Mouse (Mus musculus) MEL (cell line): ENCODE results near the gene Rnf212b. TPM values are rescaled to one million over a fixed set of nuclear protein-coding genes. Genes with fewer than 3 reads are reported as not detected.

Experiments used
- DNase-seq: peaks from one replicate; pipeline ENCODE4 v3.0.0; 2011; ENCODE audit warnings: low read depth, low spot score
- H3K27ac ChIP-seq: 2 replicates; pipeline ENCODE4 v1.5.1; 2012; ENCODE audit warnings: low read depth, mild to moderate bottlenecking, control low read depth, low read length, moderate library complexity; ENCODE audit not compliant: control insufficient read depth
- H3K27me3 ChIP-seq, 2 experiments: fragments of 150-350 bp in 1 of 2; sonication (generic) in 1 of 2; 2 replicates each; pipeline ENCODE4 v1.6.1; 2012; ENCODE audit warnings: low read length in 2 of 2, mild to moderate bottlenecking in 2 of 2, improper control_type of control experiment in 1 of 2, moderate library complexity in 1 of 2; ENCODE audit not compliant: insufficient read depth in 2 of 2, control insufficient read depth in 1 of 2
- H3K36me3 ChIP-seq, 2 experiments: 2 replicates each; pipeline ENCODE4 v1.6.1; 2012 to 2014; ENCODE audit warnings: low read length in 2 of 2, improper control_type of control experiment in 1 of 2, inconsistent platforms in 1 of 2, mild to moderate bottlenecking in 1 of 2; ENCODE audit not compliant: insufficient read depth in 2 of 2, control insufficient read depth in 1 of 2
- H3K4me1 ChIP-seq, 2 experiments: fragments of 150-350 bp in 1 of 2; sonication (generic) in 1 of 2; 2 replicates each; pipeline ENCODE4 v1.6.1; 2012; ENCODE audit warnings: low read length in 2 of 2, improper control_type of control experiment in 1 of 2, mild to moderate bottlenecking in 1 of 2; ENCODE audit not compliant: insufficient read depth in 2 of 2, control insufficient read depth in 1 of 2
- H3K4me3 ChIP-seq, 2 experiments: fragments of 150-350 bp in 1 of 2; sonication (generic) in 1 of 2; 2 replicates each; pipeline ENCODE4 v1.5.1; 2012; ENCODE audit warnings: low read depth in 2 of 2, low read length in 2 of 2, mild to moderate bottlenecking in 2 of 2, moderate library complexity in 2 of 2, control low read depth in 1 of 2, improper control_type of control experiment in 1 of 2; ENCODE audit not compliant: control insufficient read depth in 1 of 2, insufficient read depth in 1 of 2
- H3K79me2 ChIP-seq: 2 replicates; pipeline ENCODE4 v1.6.1; 2012; ENCODE audit warnings: mild to moderate bottlenecking, low read length, moderate library complexity; ENCODE audit not compliant: control insufficient read depth, poor library complexity, insufficient read depth
- H3K9ac ChIP-seq: 2 replicates; pipeline ENCODE4 v1.6.1; 2012; ENCODE audit warnings: low read depth, mild to moderate bottlenecking, control low read depth, low read length, moderate library complexity; ENCODE audit not compliant: control insufficient read depth, poor library complexity, severe bottlenecking
- H3K9me3 ChIP-seq: fragments of 150-350 bp; sonication (generic); replicated peaks from 2 replicates; pipeline ENCODE4 v1.6.1; 2012; ENCODE audit warnings: mild to moderate bottlenecking, low read length, improper control_type of control experiment, moderate library complexity; ENCODE audit not compliant: insufficient read depth
- BHLHE40 ChIP-seq: IDR thresholded peaks from 2 replicates; pipeline ENCODE4 v1.6.1; 2012; ENCODE audit warnings: low read depth, mild to moderate bottlenecking, inconsistent platforms, low read length, improper control_type of control experiment, borderline replicate concordance
- CTCF ChIP-seq, 3 experiments: IDR thresholded peaks in 2 of 3; conservative IDR thresholded peaks in 1 of 3; 2 replicates each; pipeline ENCODE4 v1.5.1; 2011 to 2012; ENCODE audit warnings: low read length in 3 of 3, low read depth in 2 of 3, mild to moderate bottlenecking in 2 of 3, improper control_type of control experiment in 1 of 3, inconsistent platforms in 1 of 3, mixed read lengths in 1 of 3, moderate library complexity in 1 of 3; ENCODE audit not compliant: control insufficient read depth in 1 of 3, insufficient read depth in 1 of 3, poor library complexity in 1 of 3, severe bottlenecking in 1 of 3
- E2F4 ChIP-seq: IDR thresholded peaks from 2 replicates; pipeline ENCODE4 v1.6.1; 2011; ENCODE audit warnings: low read depth, low read length, improper control_type of control experiment, borderline replicate concordance
- ELF1 ChIP-seq: IDR thresholded peaks from 2 replicates; pipeline ENCODE4 v1.6.1; 2014; ENCODE audit warnings: low read depth, mild to moderate bottlenecking, inconsistent platforms, low read length, improper control_type of control experiment, moderate library complexity
- GATA1 ChIP-seq: IDR thresholded peaks from 2 replicates; pipeline ENCODE4 v1.6.1; 2011; ENCODE audit warnings: low read depth, low read length, improper control_type of control experiment
- HCFC1 ChIP-seq: IDR thresholded peaks from 2 replicates; pipeline ENCODE4 v1.6.1; 2012; ENCODE audit warnings: low read depth, mild to moderate bottlenecking, inconsistent platforms, low read length, improper control_type of control experiment, moderate library complexity
- JUND ChIP-seq: IDR thresholded peaks from 2 replicates; pipeline ENCODE4 v1.6.1; 2011; ENCODE audit warnings: low read depth, mild to moderate bottlenecking, improper control_type of control experiment, low read length
- MAZ ChIP-seq: IDR thresholded peaks from 2 replicates; pipeline ENCODE4 v1.6.1; 2012; ENCODE audit warnings: low read depth, mild to moderate bottlenecking, inconsistent platforms, low read length, improper control_type of control experiment
- MEF2A ChIP-seq: IDR thresholded peaks from 2 replicates; pipeline ENCODE4 v1.6.1; 2014; ENCODE audit warnings: low read depth, mild to moderate bottlenecking, inconsistent platforms, low read length, improper control_type of control experiment; ENCODE audit not compliant: poor library complexity, insufficient replicate concordance, severe bottlenecking; ENCODE audit errors: extremely low read depth
- MXI1 ChIP-seq: IDR thresholded peaks from 2 replicates; pipeline ENCODE4 v1.6.1; 2011; ENCODE audit warnings: mild to moderate bottlenecking, low read depth, low read length, improper control_type of control experiment
- MYC ChIP-seq: IDR thresholded peaks from 2 replicates; pipeline ENCODE4 v1.6.1; 2011; ENCODE audit warnings: low read depth, mild to moderate bottlenecking, low read length, improper control_type of control experiment, moderate library complexity
- NELFE ChIP-seq: IDR thresholded peaks from 2 replicates; pipeline ENCODE4 v1.6.1; 2011; ENCODE audit warnings: low read depth, low read length, improper control_type of control experiment
- POLR2A ChIP-seq, 2 experiments: IDR thresholded peaks; 2 replicates each; pipeline ENCODE4 v1.6.1; 2011 to 2012; ENCODE audit warnings: low read length in 2 of 2, mild to moderate bottlenecking in 2 of 2, control low read depth in 1 of 2, improper control_type of control experiment in 1 of 2, low read depth in 1 of 2, moderate library complexity in 1 of 2; ENCODE audit not compliant: control insufficient read depth in 1 of 2, insufficient read depth in 1 of 2, poor library complexity in 1 of 2
- POLR2AphosphoS2 ChIP-seq: IDR thresholded peaks from 2 replicates; pipeline ENCODE4 v1.6.1; 2011; ENCODE audit warnings: low read length, improper control_type of control experiment
- RAD21 ChIP-seq: IDR thresholded peaks from 2 replicates; pipeline ENCODE4 v1.6.1; 2011; ENCODE audit warnings: mild to moderate bottlenecking, low read depth, low read length, improper control_type of control experiment
- RCOR1 ChIP-seq: IDR thresholded peaks from 2 replicates; pipeline ENCODE4 v1.6.1; 2012; ENCODE audit warnings: low read depth, mild to moderate bottlenecking, inconsistent platforms, low read length, improper control_type of control experiment
- SIN3A ChIP-seq: IDR thresholded peaks from 2 replicates; pipeline ENCODE4 v1.6.1; 2012; ENCODE audit warnings: low read length, improper control_type of control experiment, inconsistent platforms
- SMC3 ChIP-seq: IDR thresholded peaks from 2 replicates; pipeline ENCODE4 v1.6.1; 2011; ENCODE audit warnings: low read depth, low read length, improper control_type of control experiment
- TBP ChIP-seq: IDR thresholded peaks from 2 replicates; pipeline ENCODE4 v1.8.0; 2011; ENCODE audit warnings: low read depth, low read length, improper control_type of control experiment
- TCF12 ChIP-seq: IDR thresholded peaks from 2 replicates; pipeline ENCODE4 v1.6.1; 2014; ENCODE audit warnings: low read depth, mild to moderate bottlenecking, inconsistent platforms, low read length, improper control_type of control experiment, moderate library complexity
- UBTF ChIP-seq: IDR thresholded peaks from 2 replicates; pipeline ENCODE4 v1.6.1; 2012; ENCODE audit warnings: low read depth, mild to moderate bottlenecking, inconsistent platforms, low read length, improper control_type of control experiment, moderate library complexity, borderline replicate concordance; ENCODE audit not compliant: insufficient read depth
- ZC3H11A ChIP-seq: IDR thresholded peaks from 2 replicates; pipeline ENCODE4 v1.6.1; 2012; ENCODE audit warnings: low read depth, mild to moderate bottlenecking, inconsistent platforms, low read length, improper control_type of control experiment
- ZMIZ1 ChIP-seq: IDR thresholded peaks from 2 replicates; pipeline ENCODE4 v1.6.1; 2012; ENCODE audit warnings: low read depth, mild to moderate bottlenecking, inconsistent platforms, low read length, improper control_type of control experiment, moderate library complexity
- polyA plus RNA-seq, 2 experiments: library from polyadenylated mRNA; stranded (reverse) in 1 of 2; unstranded in 1 of 2; fragments of >175 nt in 1 of 2; fragments of >200 nt in 1 of 2; gene quantifications; 2 replicates each; pipeline versions ENCODE4 v1.2.1 to v1.2.4; 2012; ENCODE audit warnings: low replicate concordance in 2 of 2, low read depth in 1 of 2; ENCODE audit not compliant: insufficient read length in 2 of 2, insufficient read depth in 1 of 2, missing spikeins in 1 of 2
- total RNA-seq: library from RNA; depleted of rRNA; stranded (reverse); fragments of 300-350 nt; gene quantifications from 2 replicates; pipeline ENCODE4 v1.2.3, GENCODE M21; 2012

Rnf212b gene
- total and polyA plus RNA-seq, 3 experiments: not detected

DNA sequence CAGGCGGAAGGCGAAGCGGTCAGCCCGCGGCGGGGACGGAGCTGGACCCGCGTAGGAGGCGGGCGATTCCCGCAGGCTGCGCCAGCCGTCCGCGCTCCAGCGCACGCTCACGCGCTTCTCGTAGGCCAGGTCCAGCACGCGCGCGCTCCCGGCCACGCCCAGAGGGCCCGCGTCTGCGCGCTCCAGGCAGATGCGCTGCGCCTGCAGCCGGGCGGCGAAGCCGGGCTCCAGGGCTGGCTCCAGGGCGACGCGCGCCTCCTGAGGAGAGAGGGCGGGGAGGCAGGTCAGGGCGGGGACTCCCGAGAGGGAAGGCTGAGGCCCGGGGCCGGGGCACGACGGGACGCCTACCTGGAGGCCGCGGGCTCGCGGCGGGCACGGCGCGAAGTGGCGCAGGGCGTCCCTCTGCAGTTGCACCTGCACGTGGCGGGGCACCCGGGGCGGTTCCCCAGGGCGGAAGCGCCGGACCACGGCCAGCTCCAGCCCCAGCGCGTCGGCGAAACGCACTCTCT is 62.7 kb downstream of the Rnf212b start (continued):
- TF ChIP-seq TCF12: peak; percentile 38; the same call in 1 of the 2 replicates
- TF ChIP-seq UBTF: peak; percentile 90; the same call in 1 of the 2 replicates
- TF ChIP-seq MYC: peak; percentile 59; the same call in 1 of the 2 replicates
- TF ChIP-seq MAZ: peak; percentile 39; the same call in 1 of the 2 replicates
- TF ChIP-seq RCOR1: no peak
- TF ChIP-seq ZC3H11A: no peak
- TF ChIP-seq MEF2A: no peak
- TF ChIP-seq RAD21: no peak
- no peak; the same call in 1 of the 2 replicates for TF ChIP-seq E2F4

DNA sequence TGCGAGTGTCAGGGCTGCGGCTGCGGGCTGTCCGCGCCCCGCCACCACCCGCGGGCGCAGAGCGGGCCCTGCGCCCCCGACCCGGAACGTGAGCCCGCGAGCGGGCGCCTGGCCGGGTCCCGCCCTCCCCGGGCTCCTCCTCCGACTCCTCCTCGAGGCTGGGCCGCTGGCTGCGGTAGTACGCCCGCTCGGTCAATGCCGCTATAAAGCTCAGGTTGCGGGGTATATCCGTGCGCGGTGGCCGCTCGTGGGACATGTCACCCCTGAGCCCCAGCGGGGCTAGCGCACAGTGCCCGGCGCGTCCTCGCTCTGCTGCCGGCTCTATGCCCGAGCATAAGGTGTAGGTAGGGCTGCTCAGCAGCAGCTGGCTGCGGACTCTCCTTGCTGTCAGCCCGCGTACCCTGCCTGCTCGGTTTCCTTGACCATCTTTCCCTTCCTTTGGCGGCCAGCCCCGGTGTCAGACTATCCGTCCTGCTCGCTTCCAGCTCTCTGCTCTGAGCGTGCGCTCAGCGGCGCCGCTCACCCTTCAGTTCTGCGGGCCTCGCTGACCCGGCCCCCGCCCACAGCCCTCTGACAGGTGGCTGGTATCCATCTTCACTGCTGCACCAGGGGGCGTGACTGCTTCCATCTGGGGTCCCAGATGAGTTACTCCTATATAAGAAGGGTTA is 63.2 kb downstream of the Rnf212b start, which contains the start of gene Ppp1r3e:
TSS of gene Ppp1r3e (minus strand) at position 503 of the 668 bp plus-strand sequence.
- H3K27me3 ChIP-seq: no peaks in the 10 kb centered on the region
- H3K79me2 ChIP-seq: peaks cover 2% of the 10 kb centered on the region; the same call in 1 of the 2 replicates
- TF ChIP-seq CTCF (IDR thresholded peaks at IDR 0.05 in 2 of 3, conservative IDR thresholded peaks at IDR 0.05 in 1 of 3; ENCODE audit: control insufficient read depth in 1 of 3, insufficient read depth in 1 of 3, low read depth in 2 of 3, low read length in 3 of 3, poor library complexity in 1 of 3, severe bottlenecking in 1 of 3) (0 out of 6 replicates have a peak, but pooled peaks of 1 of the 3 experiments have one; percentile 1), SMC3 (no peak), UBTF (0 out of 2 replicates have a peak, but pooled peaks have one; percentile 10), TBP (0 out of 2 replicates have a peak, but pooled peaks have one; percentile 6)
- peaks cover 3 to 14% of the 10 kb centered on the region in 2 experiments for H3K4me1 ChIP-seq
- H3K27ac ChIP-seq: no peak within 1 kb of the TSS
- peaks cover 0 to 9% of the 10 kb centered on the region in 2 experiments; a peak in 1 of 4 replicates for H3K36me3 ChIP-seq
- H3K9ac ChIP-seq: peak within 1 kb of the TSS; percentile 90
- peak within 1 kb of the TSS; percentile 90 to 92 for H3K4me3 ChIP-seq
- peak; percentile 77 for DNase-seq
- H3K9me3 ChIP-seq: no peaks in the 10 kb centered on the region

DNA sequence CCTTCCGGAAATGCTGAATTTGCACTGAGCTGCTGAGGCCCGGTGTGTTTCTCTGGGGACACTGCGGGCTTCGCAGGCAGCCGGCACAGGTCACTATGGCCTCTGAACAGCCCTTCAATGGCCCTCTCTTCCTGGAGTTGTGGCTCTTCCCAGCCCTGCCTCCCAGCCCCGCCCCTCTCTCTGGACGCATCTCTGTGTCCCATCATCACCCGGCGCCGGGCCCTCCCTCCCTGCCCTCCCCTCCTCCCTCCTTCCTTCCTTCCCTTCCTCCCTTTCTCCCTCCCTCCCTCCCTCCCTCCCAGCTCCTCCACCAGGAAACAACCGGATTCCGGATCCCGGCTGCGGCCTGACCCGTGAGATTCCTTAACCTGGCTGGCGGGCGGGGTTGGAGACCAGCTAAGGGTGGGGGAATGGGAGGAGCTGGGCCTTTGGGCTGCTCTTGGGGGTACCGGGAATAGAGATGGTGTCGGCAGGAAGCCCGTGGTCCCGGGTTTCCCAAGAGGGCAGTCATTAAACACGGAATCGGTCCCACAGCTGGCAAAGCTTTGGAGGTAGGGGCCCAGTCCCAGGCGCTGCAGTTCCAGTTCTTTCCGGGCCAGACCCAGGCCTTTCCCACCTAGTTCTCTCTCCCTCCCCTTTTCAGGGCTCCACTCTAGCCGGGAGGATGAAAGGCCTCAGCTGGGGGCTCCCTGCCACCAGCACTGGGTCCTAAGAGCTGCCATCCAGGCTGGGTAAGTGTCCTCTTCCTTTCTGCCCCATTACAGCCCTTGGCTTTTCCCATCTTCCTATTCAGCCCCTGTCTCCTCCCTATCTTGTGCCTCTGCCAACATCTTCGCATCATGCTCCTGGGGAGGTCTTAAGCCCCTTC is 69.4 kb downstream of the Rnf212b start, which contains the start of the genes Bcl2l2 and Gm20521:
TSS of gene Bcl2l2 (plus strand) at position 224 of the 868 bp plus-strand sequence.
TSS of gene Gm20521 (plus strand) at position 288 of the 868 bp plus-strand sequence.
- H3K9me3 ChIP-seq: no peaks in the 10 kb centered on the region
- peak within 1 kb of the TSS; percentile 74 to 94 for H3K4me3 ChIP-seq
- H3K4me1 ChIP-seq: peaks cover 3 to 6% of the 10 kb centered on the region in 2 experiments; a peak in 3 of 4 replicates
- no peaks in the 10 kb centered on the region for H3K27me3 ChIP-seq
- no peaks in the 10 kb centered on the region for H3K36me3 ChIP-seq
- H3K27ac ChIP-seq: peak within 1 kb of the TSS; percentile 34; the same call in 1 of the 2 replicates
- DNase-seq: peak; percentile 85
- peak within 1 kb of the TSS; percentile 87 for H3K9ac ChIP-seq
- peaks cover 6% of the 10 kb centered on the region for H3K79me2 ChIP-seq
- TF ChIP-seq ELF1: peak; percentile 86
- TF ChIP-seq GATA1: no peak
- peak; percentile 70 for TF ChIP-seq NELFE
- peak; percentile 32; the same call in 1 of the 2 replicates for TF ChIP-seq TBP
- TF ChIP-seq ZMIZ1: peak; percentile 78; the same call in 1 of the 2 replicates
- TF ChIP-seq UBTF: no peak
- TF ChIP-seq BHLHE40: no peak
- peak; percentile 99 for TF ChIP-seq MAZ
- peak; percentile 57 for TF ChIP-seq SIN3A
- no peak for TF ChIP-seq SMC3
- peak; percentile 53 to 88; a peak in 3 of 4 replicates for TF ChIP-seq POLR2A (IDR thresholded peaks at IDR 0.05; ENCODE audit: control insufficient read depth in 1 of 2, insufficient read depth in 1 of 2, low read depth in 1 of 2, low read length in 2 of 2, poor library complexity in 1 of 2)
- no peak for TF ChIP-seq JUND
- peak; percentile 44; the same call in 1 of the 2 replicates for TF ChIP-seq TCF12
- TF ChIP-seq POLR2AphosphoS2: peak; percentile 76
- TF ChIP-seq HCFC1: peak; percentile 83
- peak; percentile 17; the same call in 1 of the 2 replicates for TF ChIP-seq MXI1
